Mouse (Mus musculus) macrophage (primary cell): ENCODE measurements around the gene Cfap221. TPM values are rescaled to one million over a fixed set of nuclear protein-coding genes. Genes with fewer than 3 reads are reported as not detected.

Experiments
- H3K27ac ChIP-seq: fragments of 350-480 bp; formaldehyde crosslinking; 2 replicates; pipeline ENCODE4 v1.9.0; 2021
- H3K36me3 ChIP-seq: fragments of 350-480 bp; formaldehyde crosslinking; 2 replicates; pipeline ENCODE4 v1.9.0; 2021; ENCODE audit errors: inconsistent target
- H3K4me3 ChIP-seq: fragments of 350-480 bp; formaldehyde crosslinking; 2 replicates; pipeline ENCODE4 v1.9.0; 2021; ENCODE audit errors: inconsistent target
- H3K79me2 ChIP-seq: fragments of 350-480 bp; formaldehyde crosslinking; 2 replicates; pipeline ENCODE4 v1.9.0; 2021; ENCODE audit errors: inconsistent target
- WGBS: methylation state at CpG from one replicate; pipeline ENCODE4 v1.1.7; 2026; ENCODE audit warnings: inconsistent platforms; ENCODE audit not compliant: missing documents; 5-methylcytosine and 5-hydroxymethylcytosine counted together
- polyA plus RNA-seq: library from polyadenylated mRNA; stranded (reverse); fragments of 250-400 nt; gene quantifications from 3 replicates; pipeline ENCODE4 v1.2.4, GENCODE M21; 2018; ENCODE audit warnings: inconsistent platforms

Gene Cfap221
- polyA plus RNA-seq, 1 experiment from 2014 or later = not detected

GRCm38 (mm10) chr1:119899195-119900123 is 97.6 kb downstream of the Cfap221 start:
- no peaks in the 10 kb centered on the region for H3K79me2 ChIP-seq
- H3K4me3 ChIP-seq = no peak overlapping the region
- H3K36me3 ChIP-seq = no peaks in the 10 kb centered on the region
- no peak overlapping the region for H3K27ac ChIP-seq
- 95% methylated on average over 11 of the region's 11 CpGs for WGBS

GRCm38 (mm10) chr1:119894936-119895335 is 102.1 kb downstream of the Cfap221 start:
- H3K27ac ChIP-seq = no peak overlapping the region
- H3K36me3 ChIP-seq = no peaks in the 10 kb centered on the region
- H3K79me2 ChIP-seq = no peaks in the 10 kb centered on the region
- H3K4me3 ChIP-seq = no peak overlapping the region
- 45% methylated on average over 6 of the region's 6 CpGs for WGBS

- H3K4me3 ChIP-seq = no peak overlapping the region
- WGBS = 90% methylated on average over 3 of the region's 3 CpGs
- no peaks in the 10 kb centered on the region for H3K79me2 ChIP-seq
Measured at GRCm38 (mm10) chr1:119893600-119893999, 103.4 kb downstream of the Cfap221 start.

GRCm38 (mm10) chr1:119892933-119893332 is 104.1 kb downstream of the Cfap221 start:
- 67% methylated on average over 6 of the region's 6 CpGs for WGBS
- H3K4me3 ChIP-seq = no peak overlapping the region
- no peak overlapping the region for H3K27ac ChIP-seq
- H3K79me2 ChIP-seq = no peaks in the 10 kb centered on the region
- no peaks in the 10 kb centered on the region for H3K36me3 ChIP-seq

More at GRCm38 (mm10) chr1:119893600-119893999, 103.4 kb downstream of the Cfap221 start:
- no peak overlapping the region for H3K27ac ChIP-seq
- no peaks in the 10 kb centered on the region for H3K36me3 ChIP-seq

GRCm38 (mm10) chr1:119891865-119892264 is 105.2 kb downstream of the Cfap221 start:
- Histone ChIP-seq H3K79me2 (no peaks in the 10 kb centered on the region), H3K4me3 (no peak overlapping the region), H3K27ac (no peak overlapping the region), H3K36me3 (no peaks in the 10 kb centered on the region)
- WGBS = 94% methylated on average over 4 of the region's 4 CpGs

- Histone ChIP-seq H3K4me3 (no peak overlapping the region), H3K79me2 (no peaks in the 10 kb centered on the region), H3K36me3 (no peaks in the 10 kb centered on the region), H3K27ac (no peak overlapping the region)
- 79% methylated on average over 9 of the region's 9 CpGs for WGBS
Measured at GRCm38 (mm10) chr1:119891149-119891548, 105.9 kb downstream of the Cfap221 start.

GRCm38 (mm10) chr1:119889347-119889746 is 107.7 kb downstream of the Cfap221 start:
- 88% methylated on average over 16 of the region's 16 CpGs for WGBS
- no peaks in the 10 kb centered on the region for H3K79me2 ChIP-seq
- H3K36me3 ChIP-seq = no peaks in the 10 kb centered on the region
- H3K27ac ChIP-seq = no peak overlapping the region
- H3K4me3 ChIP-seq = no peak overlapping the region

- H3K79me2 ChIP-seq = no peaks in the 10 kb centered on the region
- H3K4me3 ChIP-seq = no peak overlapping the region
- 85% methylated on average over 7 of the region's 7 CpGs for WGBS
- H3K36me3 ChIP-seq = no peaks in the 10 kb centered on the region
- H3K27ac ChIP-seq = no peak overlapping the region
Measured at GRCm38 (mm10) chr1:119886320-119886719, 110.7 kb downstream of the Cfap221 start.

- Histone ChIP-seq H3K27ac (no peak overlapping the region), H3K4me3 (no peak overlapping the region), H3K36me3 (no peaks in the 10 kb centered on the region), H3K79me2 (no peaks in the 10 kb centered on the region)
- WGBS = 93% methylated on average over 3 of the region's 3 CpGs
Measured at GRCm38 (mm10) chr1:119884272-119884671, 112.8 kb downstream of the Cfap221 start.

- Histone ChIP-seq H3K79me2 (no peaks in the 10 kb centered on the region), H3K4me3 (no peak overlapping the region), H3K36me3 (no peaks in the 10 kb centered on the region), H3K27ac (no peak overlapping the region)
- 83% methylated on average over 7 of the region's 7 CpGs for WGBS
Measured at GRCm38 (mm10) chr1:119878909-119879308, 118.1 kb downstream of the Cfap221 start.

GRCm38 (mm10) chr1:119877469-119877868 is 119.6 kb downstream of the Cfap221 start:
- H3K27ac ChIP-seq = no peak overlapping the region
- no peaks in the 10 kb centered on the region for H3K36me3 ChIP-seq
- WGBS = 88% methylated on average over 4 of the region's 4 CpGs

More at GRCm38 (mm10) chr1:119877469-119877868, 119.6 kb downstream of the Cfap221 start:
- Histone ChIP-seq H3K4me3 (no peak overlapping the region), H3K79me2 (no peaks in the 10 kb centered on the region)

Other genes with a start within 250 kb of the Cfap221 start
- 1.9 to 2.7 TPM (median 2.2 TPM) in 3 replicates for gene Ptpn4, start 159.6 kb downstream of the Cfap221 start, polyA plus RNA-seq
- 2.1 to 3.2 TPM (median 3.0 TPM) in 3 replicates for gene Tmem177, start 84.0 kb downstream of the Cfap221 start, polyA plus RNA-seq
- gene Sctr, start 9.7 kb upstream of the Cfap221 start, polyA plus RNA-seq = not detected in 3 replicates
- 8.5 to 36.3 TPM (median 23.3 TPM) in 3 replicates for gene Tmem37, start 76.8 kb upstream of the Cfap221 start, polyA plus RNA-seq
- 235 to 420 TPM (median 317 TPM) in 3 replicates for gene Dbi, start 123.8 kb upstream of the Cfap221 start, polyA plus RNA-seq
- gene 3110009E18Rik, start 124.0 kb upstream of the Cfap221 start, polyA plus RNA-seq = 1.4 to 5.1 TPM (median 3.6 TPM) in 3 replicates